In genomic region chr7:109244776-109245175, GRCm38 (mm10) we compare ENCODE assay signal across 15 mouse cellular contexts.
"Had no signal": no experiment of that assay in that cellular context is flagged by ENCODE, and none has a peak within 500 bp of the region (broad histone marks: within the 10 kb centered on the region; RNA-seq: fewer than 3 reads in every experiment).

No protein-coding gene starts in this region.

- H3K4me3 ChIP-seq: liver, embryonic 15.5 days; lung, embryonic 15.5 days; midbrain, embryonic 13.5 days; midbrain, embryonic 15.5 days; neural tube, embryonic 12.5 days; stomach, embryonic 15.5 days had no signal

- DNase-seq: liver, postnatal 0 days; lung, adult 2 months; lung, postnatal 4 days; right cerebral cortex, postnatal 14 days; thymus, adult 2 months; thymus, postnatal 25 days; thymus, postnatal 4 days had no signal

- ATAC-seq: liver, postnatal 0 days; lung, postnatal 0 days; midbrain, embryonic 13.5 days; midbrain, embryonic 15.5 days had no signal

- H3K27ac ChIP-seq: liver, embryonic 15.5 days; lung, embryonic 15.5 days; midbrain, embryonic 13.5 days; midbrain, embryonic 15.5 days; neural tube, embryonic 12.5 days; stomach, embryonic 15.5 days; stomach, postnatal 0 days had no signal
